ENCODE assay signal across 20 mouse cellular contexts in genomic region chr13:30793196-30793595, GRCm38 (mm10). TPM values are rescaled to one million over a fixed set of nuclear protein-coding genes. Genes with fewer than 3 reads are reported as not detected.
"Had no signal": no experiment of that assay in that cellular context is flagged by ENCODE, and none has a peak within 500 bp of the region (broad histone marks: within the 10 kb centered on the region; RNA-seq: fewer than 3 reads in every experiment).

No protein-coding gene starts in this region.

- H3K9ac ChIP-seq: liver, embryonic 12.5 days; liver, embryonic 14.5 days; lung, embryonic 14.5 days; midbrain, embryonic 12.5 days; neural tube, embryonic 13.5 days; neural tube, embryonic 15.5 days had no signal

- H3K36me3 ChIP-seq: liver, embryonic 12.5 days; midbrain, embryonic 10.5 days; midbrain, embryonic 12.5 days; neural tube, embryonic 13.5 days; neural tube, embryonic 15.5 days had no signal

- H3K9me3 ChIP-seq: liver, embryonic 12.5 days; midbrain, embryonic 10.5 days; midbrain, embryonic 12.5 days; neural tube, embryonic 13.5 days; neural tube, embryonic 15.5 days had no signal

- H3K4me1 ChIP-seq: liver, embryonic 12.5 days; midbrain, embryonic 10.5 days; midbrain, embryonic 12.5 days; neural tube, embryonic 13.5 days; neural tube, embryonic 15.5 days had no signal

- H3K27me3 ChIP-seq: liver, embryonic 12.5 days; midbrain, embryonic 12.5 days; neural tube, embryonic 13.5 days; neural tube, embryonic 15.5 days had no signal

- H3K4me2 ChIP-seq: liver, embryonic 12.5 days; lung, embryonic 14.5 days; midbrain, embryonic 12.5 days; neural tube, embryonic 13.5 days; neural tube, embryonic 15.5 days had no signal

- DNase-seq: lung, adult 18-20 months; lung, postnatal 10 days; lung, postnatal 4 days; retina, postnatal 1 day; right cerebral cortex, adult 18-20 months; right cerebral cortex, postnatal 25 days; right cerebral cortex, postnatal 4 days; spleen, adult 18-20 months; thymus, adult 2 months; thymus, postnatal 36 days had no signal

- H3K4me3 ChIP-seq: liver, embryonic 12.5 days; midbrain, embryonic 10.5 days; midbrain, embryonic 12.5 days; myocyte; neural tube, embryonic 13.5 days; neural tube, embryonic 15.5 days had no signal

- ATAC-seq: liver, embryonic 12.5 days; midbrain, embryonic 16.5 days had no signal

- H3K27ac ChIP-seq: liver, embryonic 12.5 days; liver, embryonic 14.5 days; midbrain, embryonic 10.5 days; midbrain, embryonic 12.5 days; neural tube, embryonic 13.5 days; neural tube, embryonic 15.5 days had no signal

RNA-seq across cellular contexts. Expression of gene Irf4, which starts 44.2 kb away (rescaled TPM):
- polyA plus RNA-seq: liver, embryonic 12.5 days; midbrain, embryonic 10.5 days; neural tube, embryonic 11.5 days had no signal
